Mouse (Mus musculus) G1E (cell line): ENCODE data around the gene Clmn. TPM values are rescaled to one million over a fixed set of nuclear protein-coding genes. Genes with fewer than 3 reads are reported as not detected.

Experiments
- ATAC-seq: 2 replicates; pipeline ENCODE4 v1.8.0; 2016; ENCODE audit warnings: mild to moderate bottlenecking; ENCODE audit not compliant: insufficient number of reproducible peaks, poor library complexity, low FRiP score, severe bottlenecking; ENCODE audit errors: extremely low read depth
- DNase-seq: peaks from one replicate; pipeline ENCODE4 v3.0.0; 2012; ENCODE audit warnings: low spot score
- H3K27me3 ChIP-seq: 2 replicates; pipeline ENCODE4 v1.6.1; 2012; ENCODE audit warnings: mild to moderate bottlenecking, low read length, inconsistent platforms; ENCODE audit not compliant: insufficient read depth
- H3K36me3 ChIP-seq: replicated peaks from 2 replicates; pipeline ENCODE3; 2012; ENCODE audit warnings: mild to moderate bottlenecking, inconsistent platforms
- H3K4me1 ChIP-seq: 2 replicates; pipeline ENCODE4 v1.6.1; 2012; ENCODE audit warnings: low read depth, low read length, inconsistent platforms, mixed read lengths; ENCODE audit not compliant: insufficient read depth
- H3K4me3 ChIP-seq: 2 replicates; pipeline ENCODE4 v1.5.1; 2012; ENCODE audit warnings: low read depth, mild to moderate bottlenecking, inconsistent platforms, low read length, moderate library complexity, mixed read lengths
- H3K9me3 ChIP-seq: replicated peaks from 2 replicates; pipeline ENCODE4 v1.6.1; 2012; ENCODE audit warnings: inconsistent platforms
- CTCF ChIP-seq: IDR thresholded peaks from 2 replicates; pipeline ENCODE4 v1.5.1; 2012; ENCODE audit warnings: low read depth, low read length, inconsistent platforms, mixed read lengths
- GATA1 ChIP-seq: IDR thresholded peaks from 2 replicates; pipeline ENCODE4 v1.6.1; 2012; ENCODE audit warnings: borderline replicate concordance, low read length, inconsistent platforms, mixed read lengths
- GATA2 ChIP-seq: IDR thresholded peaks from 2 replicates; pipeline ENCODE4 v1.6.1; 2012; ENCODE audit warnings: low read depth, low read length, inconsistent platforms, borderline replicate concordance
- POLR2AphosphoS5 ChIP-seq: IDR thresholded peaks from 2 replicates; pipeline ENCODE4 v1.6.1; 2012; ENCODE audit warnings: low read depth, low read length, inconsistent platforms; ENCODE audit not compliant: insufficient replicate concordance
- TAL1 ChIP-seq: conservative IDR thresholded peaks from 2 replicates; pipeline ENCODE4 v1.6.1; 2012; ENCODE audit warnings: low read depth, low read length, inconsistent platforms, mixed read lengths
- polyA plus RNA-seq: library from polyadenylated mRNA; stranded (reverse); fragments of >175 nt; gene quantifications from 2 replicates; pipeline ENCODE4 v1.2.3, GENCODE M21; 2012
- total RNA-seq, 2 experiments: library from RNA; stranded (forward) in 1 of 2; stranded (reverse) in 1 of 2; fragments of 200-1000 nt in 1 of 2; fragments of >200 nt in 1 of 2; fragmentation: Nextera tagmentation in 1 of 2; gene quantifications; 2 replicates each; pipeline ENCODE4 v1.2.3; 2014 to 2017

Gene Clmn
- total and polyA plus RNA-seq, 3 experiments, result 0.27 TPM; not detected in 2

GRCm38 (mm10) chr12:104751331-104751813 is 113.5 kb downstream of the Clmn start:
- TF ChIP-seq GATA1 (no peak), TAL1 (no peak), CTCF (no peak), GATA2 (no peak), POLR2AphosphoS5 (no peak)
- ATAC-seq, result no peak

GRCm38 (mm10) chr12:104748946-104749345 is 115.9 kb downstream of the Clmn start:
- H3K4me1 ChIP-seq, result peaks cover 54% of the 10 kb centered on the region
- DNase-seq, result no peak
- H3K4me3 ChIP-seq, result no peak overlapping the region
- no peak for ATAC-seq
- H3K9me3 ChIP-seq, result no peaks in the 10 kb centered on the region
- TF ChIP-seq GATA1, result no peak
- no peak for TF ChIP-seq TAL1
- TF ChIP-seq CTCF, result no peak
- no peak for TF ChIP-seq POLR2AphosphoS5
- no peak for TF ChIP-seq GATA2
- H3K27me3 ChIP-seq, result no peaks in the 10 kb centered on the region
- peaks cover 50% of the 10 kb centered on the region for H3K36me3 ChIP-seq

More at GRCm38 (mm10) chr12:104751331-104751813, 113.5 kb downstream of the Clmn start:
- H3K9me3 ChIP-seq, result no peaks in the 10 kb centered on the region
- no peaks in the 10 kb centered on the region for H3K27me3 ChIP-seq
- DNase-seq, result peak; percentile 44
- H3K4me1 ChIP-seq, result peaks cover 50% of the 10 kb centered on the region
- H3K36me3 ChIP-seq, result peaks cover 35% of the 10 kb centered on the region
- peak overlapping the region; percentile 83 for H3K4me3 ChIP-seq

- no peaks in the 10 kb centered on the region for H3K27me3 ChIP-seq
- H3K4me3 ChIP-seq, result no peak overlapping the region
- peaks cover 58% of the 10 kb centered on the region for H3K36me3 ChIP-seq
- no peaks in the 10 kb centered on the region for H3K9me3 ChIP-seq
- no peak for TF ChIP-seq CTCF
- no peak for TF ChIP-seq TAL1
- TF ChIP-seq POLR2AphosphoS5, result no peak
- TF ChIP-seq GATA2, result no peak
- no peak for TF ChIP-seq GATA1
- ATAC-seq (no peak), DNase-seq (no peak)
- peaks cover 55% of the 10 kb centered on the region for H3K4me1 ChIP-seq
These were observed 117.6 kb downstream of the Clmn start for GRCm38 (mm10) chr12:104747252-104747651.

- no peak overlapping the region for H3K4me3 ChIP-seq
- no peak for DNase-seq
- H3K27me3 ChIP-seq, result no peaks in the 10 kb centered on the region
- H3K9me3 ChIP-seq, result no peaks in the 10 kb centered on the region
- peaks cover 60% of the 10 kb centered on the region for H3K4me1 ChIP-seq
- peaks cover 58% of the 10 kb centered on the region for H3K36me3 ChIP-seq
- ATAC-seq, result no peak
- TF ChIP-seq CTCF, result no peak
- TF ChIP-seq TAL1, result no peak
- no peak for TF ChIP-seq GATA2
- TF ChIP-seq GATA1, result no peak
- TF ChIP-seq POLR2AphosphoS5, result no peak
These were observed 118.3 kb downstream of the Clmn start for GRCm38 (mm10) chr12:104746601-104747000.

- Histone ChIP-seq H3K4me3 (no peak overlapping the region), H3K9me3 (no peaks in the 10 kb centered on the region), H3K4me1 (peaks cover 44% of the 10 kb centered on the region), H3K36me3 (peaks cover 67% of the 10 kb centered on the region), H3K27me3 (no peaks in the 10 kb centered on the region)
- ATAC-seq (no peak), DNase-seq (no peak)
- TF ChIP-seq GATA1 (no peak), CTCF (no peak), POLR2AphosphoS5 (no peak), GATA2 (no peak), TAL1 (no peak)
These were observed 121.2 kb downstream of the Clmn start for GRCm38 (mm10) chr12:104743687-104744086.

DNA sequence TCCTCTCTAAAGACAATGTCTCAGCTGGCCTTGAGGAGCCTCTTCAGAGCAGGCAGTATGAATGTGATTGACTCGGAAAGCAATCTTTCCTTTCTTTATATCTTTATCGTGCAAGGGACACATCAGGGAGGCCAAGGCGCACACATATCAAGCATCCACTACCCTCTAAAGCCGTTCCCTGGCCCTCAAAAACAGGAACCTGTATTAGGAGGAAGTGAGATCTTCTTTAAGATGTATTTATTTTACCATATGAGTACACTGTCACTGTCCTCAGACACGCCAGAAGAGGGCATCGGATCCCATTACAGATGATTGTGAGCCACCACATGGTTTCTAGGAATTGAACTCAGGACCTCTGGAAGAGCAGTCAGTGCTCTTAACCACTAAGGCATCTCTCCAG is 122.6 kb downstream of the Clmn start:
- peak; percentile 84 for ATAC-seq

More for the DNA sequence above, 122.6 kb downstream of the Clmn start:
- Histone ChIP-seq H3K27me3 (no peaks in the 10 kb centered on the region), H3K36me3 (peaks cover 68% of the 10 kb centered on the region), H3K4me1 (peaks cover 36% of the 10 kb centered on the region), H3K9me3 (no peaks in the 10 kb centered on the region), H3K4me3 (no peak overlapping the region)
- DNase-seq, result peak; percentile 53
- TF ChIP-seq CTCF (no peak), GATA1 (no peak), POLR2AphosphoS5 (no peak), GATA2 (no peak), TAL1 (no peak)
